Mouse (Mus musculus) heart, adult 9 months (tissue): ENCODE measurements at regions not wholly inside any gene's neighbourhood (a gene's known extent, or its start where the extent isn't known, plus 50 kb on each side); places are given as distances from the start of the nearest gene placed in this dataset.

Experiments
- DNase-seq, 2 experiments: peaks; one replicate each; pipeline ENCODE4 v3.0.0; 2022; ENCODE audit warnings: low spot score in 2 of 2

- DNase-seq: no peak
Observed at GRCm38 (mm10) chr13:54318161-54318560, 53.0 kb upstream of the Cplx2 start.

GRCm38 (mm10) chr13:54318601-54319000, 52.5 kb upstream of the Cplx2 start:
- DNase-seq: no peak

GRCm38 (mm10) chr13:54320212-54320611, 50.9 kb upstream of the Cplx2 start:
- no peak for DNase-seq

GRCm38 (mm10) chr13:54321011-54321410, 50.1 kb upstream of the Cplx2 start:
- no peak for DNase-seq
